Mouse (Mus musculus): ENCODE data around the gene Lzts3. TPM values are rescaled to one million over a fixed set of nuclear protein-coding genes. Genes with fewer than 3 reads are reported as not detected.
"Not testable (repeated sequence)": the region's sequence is repeated elsewhere in the genome, so short reads cannot be mapped to it uniquely, and the experiment has no call there.

Gene Lzts3
- polyA plus RNA-seq, 1 experiment from 2014 or later = 3.4 TPM

DNA sequence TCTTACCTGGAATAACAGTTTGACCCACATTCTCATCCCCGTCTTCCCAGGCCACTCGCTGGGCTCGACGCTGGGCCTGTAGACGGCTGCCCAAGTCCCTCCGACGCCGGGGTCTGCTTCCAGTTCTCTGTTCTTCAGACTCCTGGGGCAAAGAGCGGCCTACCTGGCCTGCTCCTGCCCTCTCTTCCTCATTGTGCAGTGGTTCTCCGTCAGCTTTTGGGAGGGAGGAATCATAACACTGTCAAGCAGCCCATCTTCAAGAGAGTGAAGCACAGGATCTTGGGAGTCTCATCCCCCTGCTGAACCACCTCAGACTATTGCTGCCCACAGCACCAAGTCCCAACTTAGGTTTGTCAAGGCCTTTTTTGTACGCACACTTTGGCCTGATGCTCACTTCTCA lies 20.7 kb upstream of the Lzts3 start:
- Histone ChIP-seq H3K4me1 (ENCODE audit: control insufficient read depth, insufficient read depth, low read length) (peaks cover 21% of the 10 kb centered on the region), H3K9ac (replicated peaks; ENCODE audit: low read length) (peak overlapping the region; percentile 93), H3K27me3 (ENCODE audit: control insufficient read depth, insufficient read depth, low read length) (no peaks in the 10 kb centered on the region), H3K9me3 (ENCODE audit: control insufficient read depth, low read length) (no peaks in the 10 kb centered on the region), H3K4me3 (replicated peaks; ENCODE audit: low read depth, low read length) (peak overlapping the region; percentile 61), H3K4me2 (ENCODE audit: low read length) (peak overlapping the region; percentile 82), H3K36me3 (ENCODE audit: control insufficient read depth, insufficient read depth, low read length) (peaks cover 28% of the 10 kb centered on the region), H3K27ac (replicated peaks; ENCODE audit: low read depth, low read length) (peak overlapping the region; percentile 99)
- no peak for ATAC-seq (ENCODE audit: low FRiP score, low TSS enrichment)
- WGBS = 90% methylated on average over 11 of the region's 11 CpGs
- DNase-seq = no peak

DNA sequence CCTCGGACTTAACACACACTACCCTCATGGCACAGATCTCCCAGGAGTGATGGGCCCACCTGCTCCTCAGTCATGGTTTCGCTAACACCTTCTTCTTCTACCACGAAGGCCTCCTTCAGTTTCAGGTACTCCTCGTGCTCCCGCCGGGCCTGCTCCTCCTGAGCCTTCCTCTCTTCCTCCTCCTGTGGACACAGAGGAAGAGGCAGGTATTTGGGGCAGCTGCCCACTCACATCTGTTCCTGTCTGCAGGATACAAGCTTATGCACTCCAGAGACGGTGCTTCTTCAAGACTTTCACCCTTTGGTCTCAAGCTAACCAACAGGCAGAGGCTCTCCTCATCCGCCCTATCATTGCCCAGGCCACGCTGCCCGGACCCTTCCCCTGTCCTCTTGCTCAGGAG lies 15.9 kb upstream of the Lzts3 start:
- 94% methylated on average over 10 of the region's 10 CpGs for WGBS
- H3K4me2 ChIP-seq (ENCODE audit: low read length) = no peak overlapping the region
- no peak for ATAC-seq (ENCODE audit: low FRiP score, low TSS enrichment)
- no peaks in the 10 kb centered on the region for H3K9me3 ChIP-seq (ENCODE audit: control insufficient read depth, low read length)
- no peak for DNase-seq
- no peak overlapping the region for H3K9ac ChIP-seq (replicated peaks; ENCODE audit: low read length)
- H3K27me3 ChIP-seq (ENCODE audit: control insufficient read depth, insufficient read depth, low read length) = no peaks in the 10 kb centered on the region
- H3K36me3 ChIP-seq (ENCODE audit: control insufficient read depth, insufficient read depth, low read length) = peaks cover 76% of the 10 kb centered on the region
- H3K4me1 ChIP-seq (ENCODE audit: control insufficient read depth, insufficient read depth, low read length) = peaks cover 10% of the 10 kb centered on the region
- no peak overlapping the region for H3K4me3 ChIP-seq (replicated peaks; ENCODE audit: low read depth, low read length)
- H3K27ac ChIP-seq (replicated peaks; ENCODE audit: low read depth, low read length) = no peak overlapping the region

DNA sequence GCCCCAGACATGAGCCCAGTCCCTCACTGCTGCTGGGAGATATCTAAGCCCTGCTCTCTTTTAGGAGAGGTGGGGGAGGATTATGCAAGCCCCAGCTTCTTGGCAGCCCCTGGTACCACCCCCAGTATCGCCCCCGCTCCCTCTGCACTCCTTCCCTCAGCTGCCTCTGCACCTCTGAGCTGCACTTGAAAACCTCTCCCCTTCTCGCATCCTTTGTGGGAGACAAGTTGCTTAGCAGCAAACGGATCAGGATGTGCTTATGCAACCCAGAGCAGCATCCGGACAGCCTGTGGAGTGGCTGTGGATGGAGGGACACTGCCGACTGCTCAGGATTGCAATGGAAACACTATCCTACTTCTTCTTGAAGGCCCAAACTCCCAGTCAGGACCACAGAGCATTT lies 14.9 kb upstream of the Lzts3 start:
- Histone ChIP-seq H3K4me2 (ENCODE audit: low read length) (no peak overlapping the region), H3K9me3 (ENCODE audit: control insufficient read depth, low read length) (no peaks in the 10 kb centered on the region), H3K36me3 (ENCODE audit: control insufficient read depth, insufficient read depth, low read length) (peaks cover 84% of the 10 kb centered on the region), H3K27me3 (ENCODE audit: control insufficient read depth, insufficient read depth, low read length) (no peaks in the 10 kb centered on the region), H3K4me3 (replicated peaks; ENCODE audit: low read depth, low read length) (no peak overlapping the region), H3K27ac (replicated peaks; ENCODE audit: low read depth, low read length) (no peak overlapping the region), H3K4me1 (ENCODE audit: control insufficient read depth, insufficient read depth, low read length) (no peaks in the 10 kb centered on the region), H3K9ac (replicated peaks; ENCODE audit: low read length) (no peak overlapping the region)
- ATAC-seq (ENCODE audit: low FRiP score, low TSS enrichment) (no peak), DNase-seq (no peak)
- WGBS = 86% methylated on average over 6 of the region's 6 CpGs

DNA sequence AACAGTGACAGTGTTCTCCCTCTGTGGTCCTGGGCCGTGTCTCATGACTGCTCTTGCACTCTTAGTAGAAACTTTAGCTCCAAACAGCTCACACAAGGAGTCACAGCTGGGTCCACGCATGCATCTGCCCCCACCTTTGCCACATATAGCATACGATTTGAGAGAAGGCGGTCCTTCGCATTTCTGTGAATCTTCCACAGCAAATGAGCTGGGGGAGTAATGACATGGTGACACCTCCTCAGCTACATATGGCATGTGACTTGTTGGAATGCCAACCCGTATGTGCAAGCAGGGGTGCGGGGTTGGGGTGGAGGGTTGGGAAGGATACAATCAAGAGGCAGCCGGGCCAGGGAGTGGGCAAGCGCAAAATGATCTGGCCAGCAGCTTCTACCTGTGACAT lies 13.9 kb upstream of the Lzts3 start:
- ATAC-seq (ENCODE audit: low FRiP score, low TSS enrichment) = no peak
- Histone ChIP-seq H3K27ac (replicated peaks; ENCODE audit: low read depth, low read length) (no peak overlapping the region), H3K4me2 (ENCODE audit: low read length) (no peak overlapping the region), H3K9ac (replicated peaks; ENCODE audit: low read length) (no peak overlapping the region), H3K27me3 (ENCODE audit: control insufficient read depth, insufficient read depth, low read length) (no peaks in the 10 kb centered on the region), H3K4me3 (replicated peaks; ENCODE audit: low read depth, low read length) (no peak overlapping the region), H3K9me3 (ENCODE audit: control insufficient read depth, low read length) (no peaks in the 10 kb centered on the region), H3K36me3 (ENCODE audit: control insufficient read depth, insufficient read depth, low read length) (peaks cover 83% of the 10 kb centered on the region), H3K4me1 (ENCODE audit: control insufficient read depth, insufficient read depth, low read length) (no peaks in the 10 kb centered on the region)
- 94% methylated on average over 9 of the region's 9 CpGs for WGBS
- no peak for DNase-seq

DNA sequence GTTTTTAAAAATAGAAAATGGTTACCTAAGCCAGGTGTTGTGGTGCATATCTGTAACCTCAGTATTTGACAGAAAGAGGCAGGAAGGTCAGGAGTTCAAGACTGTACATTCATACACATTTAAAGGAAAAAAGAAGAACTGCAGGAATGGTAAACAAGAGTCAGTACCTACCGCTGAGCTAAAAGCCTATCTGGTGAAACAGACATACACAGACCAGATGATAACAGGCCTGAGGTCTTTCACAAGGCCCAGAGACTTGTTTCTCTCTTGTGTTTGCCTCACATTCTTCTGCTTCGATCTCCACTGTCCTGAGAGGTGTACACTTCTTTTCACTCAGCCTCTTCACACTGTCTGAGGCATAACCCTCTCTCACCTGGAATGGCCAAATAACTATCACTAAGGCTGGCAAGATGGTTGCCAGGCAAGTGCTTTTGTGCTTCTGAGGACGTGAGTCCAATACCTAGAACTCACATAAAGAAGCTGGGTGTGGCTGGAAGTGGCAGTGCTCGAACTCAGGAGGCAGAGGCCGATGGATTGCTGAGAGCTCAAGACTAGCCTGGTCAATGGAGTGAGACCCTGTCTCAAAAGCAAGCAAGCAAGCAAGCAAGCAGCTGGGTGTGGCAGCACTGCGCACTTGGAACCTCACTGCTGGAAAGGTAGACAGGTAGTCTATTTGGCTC lies 13.2 kb upstream of the Lzts3 start:
- Histone ChIP-seq H3K27ac (replicated peaks; ENCODE audit: low read depth, low read length) (no peak overlapping the region), H3K9ac (replicated peaks; ENCODE audit: low read length) (no peak overlapping the region), H3K4me3 (replicated peaks; ENCODE audit: low read depth, low read length) (no peak overlapping the region), H3K36me3 (ENCODE audit: control insufficient read depth, insufficient read depth, low read length) (peaks cover 75% of the 10 kb centered on the region), H3K4me2 (ENCODE audit: low read length) (no peak overlapping the region), H3K4me1 (ENCODE audit: control insufficient read depth, insufficient read depth, low read length) (no peaks in the 10 kb centered on the region), H3K9me3 (ENCODE audit: control insufficient read depth, low read length) (no peaks in the 10 kb centered on the region), H3K27me3 (ENCODE audit: control insufficient read depth, insufficient read depth, low read length) (no peaks in the 10 kb centered on the region)
- DNase-seq (no peak), ATAC-seq (ENCODE audit: low FRiP score, low TSS enrichment) (no peak)
- 93% methylated on average over 6 of the region's 6 CpGs for WGBS

DNA sequence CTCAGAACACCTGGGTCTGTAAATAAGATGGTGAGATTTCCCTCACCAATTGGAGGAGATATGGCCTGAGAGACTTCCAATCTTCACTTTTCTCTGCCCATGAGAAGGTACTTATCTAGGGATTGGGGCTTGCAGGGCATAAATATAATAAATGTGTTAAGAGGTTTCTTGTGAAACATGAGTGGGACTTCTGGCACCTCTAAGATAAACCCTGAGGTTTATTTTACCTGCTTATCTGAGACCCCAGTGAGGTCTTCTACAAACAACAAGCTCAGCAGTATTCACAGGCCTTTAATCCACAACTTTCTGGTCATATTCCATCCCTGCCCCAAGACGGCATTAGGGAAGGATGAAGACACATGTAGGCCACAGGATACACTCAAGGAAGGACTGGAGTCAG lies 11.2 kb upstream of the Lzts3 start:
- H3K27ac ChIP-seq (replicated peaks; ENCODE audit: low read depth, low read length) = no peak overlapping the region
- H3K9ac ChIP-seq (replicated peaks; ENCODE audit: low read length) = no peak overlapping the region
- WGBS = 87% methylated on average over 1 of the region's 1 CpGs
- no peak overlapping the region for H3K4me2 ChIP-seq (ENCODE audit: low read length)
- H3K36me3 ChIP-seq (ENCODE audit: control insufficient read depth, insufficient read depth, low read length) = peaks cover 74% of the 10 kb centered on the region
- H3K4me3 ChIP-seq (replicated peaks; ENCODE audit: low read depth, low read length) = no peak overlapping the region
- no peak for ATAC-seq (ENCODE audit: low FRiP score, low TSS enrichment)
- H3K9me3 ChIP-seq (ENCODE audit: control insufficient read depth, low read length) = no peaks in the 10 kb centered on the region
- H3K27me3 ChIP-seq (ENCODE audit: control insufficient read depth, insufficient read depth, low read length) = no peaks in the 10 kb centered on the region
- no peaks in the 10 kb centered on the region for H3K4me1 ChIP-seq (ENCODE audit: control insufficient read depth, insufficient read depth, low read length)
- DNase-seq = no peak

DNA sequence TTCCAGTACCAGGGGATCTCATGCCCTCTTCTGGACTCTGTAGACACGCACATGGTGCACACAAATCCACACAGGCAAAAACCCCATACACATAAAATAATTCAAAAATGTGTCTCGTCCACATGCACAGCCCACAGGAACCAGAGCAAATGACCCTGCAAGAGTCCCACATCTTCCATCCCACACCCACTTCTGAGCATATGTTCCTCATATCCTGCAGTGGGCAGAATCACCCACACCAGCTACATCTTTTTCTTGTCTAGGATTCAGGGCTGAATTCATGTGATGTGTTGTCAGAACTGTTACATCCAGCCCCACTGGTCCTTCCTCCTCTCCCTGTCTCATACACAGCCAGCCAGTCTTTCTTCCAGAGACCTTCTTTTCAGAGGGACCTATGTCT lies 10.7 kb upstream of the Lzts3 start:
- WGBS = 97% methylated on average over 2 of the region's 2 CpGs
- Histone ChIP-seq H3K27me3 (ENCODE audit: control insufficient read depth, insufficient read depth, low read length) (no peaks in the 10 kb centered on the region), H3K36me3 (ENCODE audit: control insufficient read depth, insufficient read depth, low read length) (peaks cover 69% of the 10 kb centered on the region)

DNA sequence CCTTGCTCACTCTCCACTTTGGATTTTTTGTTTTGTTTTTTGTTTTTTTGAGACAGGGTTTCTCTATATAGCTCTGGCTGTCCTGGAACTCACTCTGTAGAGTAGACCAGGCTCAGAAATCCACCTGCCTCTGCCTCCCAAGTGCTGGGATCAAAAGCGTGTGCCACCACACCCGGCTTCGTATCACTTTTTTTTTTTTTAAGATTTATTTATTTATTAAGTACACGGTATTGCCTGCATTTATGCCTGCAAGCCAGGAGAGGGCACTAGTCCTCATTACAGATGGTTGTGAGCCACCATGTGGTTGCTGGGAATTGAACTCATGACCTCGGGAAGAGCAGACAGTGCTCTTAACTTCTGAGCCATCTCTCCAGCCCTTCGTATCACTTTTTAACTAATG lies 6.4 kb upstream of the Lzts3 start:
- not testable (repeated sequence) for H3K27ac ChIP-seq (replicated peaks; ENCODE audit: low read depth, low read length); H3K4me1 ChIP-seq (ENCODE audit: control insufficient read depth, insufficient read depth, low read length); H3K9ac ChIP-seq (replicated peaks; ENCODE audit: low read length); H3K9me3 ChIP-seq (ENCODE audit: control insufficient read depth, low read length); H3K4me3 ChIP-seq (replicated peaks; ENCODE audit: low read depth, low read length); H3K4me2 ChIP-seq (ENCODE audit: low read length); DNase-seq; ATAC-seq (ENCODE audit: low FRiP score, low TSS enrichment); H3K27me3 ChIP-seq (ENCODE audit: control insufficient read depth, insufficient read depth, low read length)
- peaks cover 27% of the 10 kb centered on the region for H3K36me3 ChIP-seq (ENCODE audit: control insufficient read depth, insufficient read depth, low read length)
- WGBS = 83% methylated on average over 6 of the region's 6 CpGs

More for the DNA sequence above, 10.7 kb upstream of the Lzts3 start:
- Histone ChIP-seq H3K9me3 (ENCODE audit: control insufficient read depth, low read length) (no peaks in the 10 kb centered on the region), H3K27ac (replicated peaks; ENCODE audit: low read depth, low read length) (no peak overlapping the region), H3K4me2 (ENCODE audit: low read length) (no peak overlapping the region), H3K9ac (replicated peaks; ENCODE audit: low read length) (no peak overlapping the region), H3K4me3 (replicated peaks; ENCODE audit: low read depth, low read length) (no peak overlapping the region), H3K4me1 (ENCODE audit: control insufficient read depth, insufficient read depth, low read length) (no peaks in the 10 kb centered on the region)
- ATAC-seq (ENCODE audit: low FRiP score, low TSS enrichment) (no peak), DNase-seq (no peak)

DNA sequence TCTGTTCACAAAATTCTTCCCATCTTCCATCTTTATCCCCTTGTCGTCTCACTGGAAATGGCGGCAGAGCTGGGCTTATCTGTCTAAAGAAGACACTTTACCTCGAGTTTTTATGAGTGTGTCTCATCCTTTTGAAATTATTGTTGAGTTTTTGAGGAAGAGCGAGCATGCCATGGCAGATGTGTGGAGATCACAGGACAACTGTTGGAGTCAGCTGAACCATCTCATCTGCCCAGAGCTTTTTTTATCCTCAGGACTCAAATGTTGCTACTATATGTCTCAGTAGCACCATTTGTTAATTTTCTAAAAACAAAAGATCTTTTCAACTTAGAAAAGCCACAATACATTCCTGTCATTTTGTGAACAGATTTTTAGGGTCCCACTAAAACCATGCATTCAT lies 2.6 kb upstream of the Lzts3 start:
- Histone ChIP-seq H3K27ac (replicated peaks; ENCODE audit: low read depth, low read length) (no peak overlapping the region), H3K27me3 (ENCODE audit: control insufficient read depth, insufficient read depth, low read length) (peaks cover 5% of the 10 kb centered on the region; the same call in 1 of the 2 replicates)

More for the DNA sequence above, 2.6 kb upstream of the Lzts3 start:
- 86% methylated on average over 4 of the region's 4 CpGs for WGBS
- H3K36me3 ChIP-seq (ENCODE audit: control insufficient read depth, insufficient read depth, low read length) = peaks cover 4% of the 10 kb centered on the region; the same call in 1 of the 2 replicates
- H3K4me2 ChIP-seq (ENCODE audit: low read length) = no peak overlapping the region
- H3K4me1 ChIP-seq (ENCODE audit: control insufficient read depth, insufficient read depth, low read length) = peaks cover 6% of the 10 kb centered on the region; the same call in 1 of the 2 replicates
- DNase-seq (no peak), ATAC-seq (ENCODE audit: low FRiP score, low TSS enrichment) (no peak)
- H3K9ac ChIP-seq (replicated peaks; ENCODE audit: low read length) = no peak overlapping the region
- no peak overlapping the region for H3K4me3 ChIP-seq (replicated peaks; ENCODE audit: low read depth, low read length)
- no peaks in the 10 kb centered on the region for H3K9me3 ChIP-seq (ENCODE audit: control insufficient read depth, low read length)
